Mouse (Mus musculus) CH12.LX (cell line): ENCODE measurements around the gene Ecm1.

Experiments used
- CTCF ChIP-seq, 2 experiments: IDR thresholded peaks in 1 of 2; conservative IDR thresholded peaks in 1 of 2; 2 replicates each; pipeline ENCODE4 v1.5.1; 2011 to 2012; ENCODE audit warnings: low read depth in 2 of 2, low read length in 2 of 2, improper control_type of control experiment in 1 of 2, inconsistent platforms in 1 of 2, mild to moderate bottlenecking in 1 of 2, moderate library complexity in 1 of 2
- GABPA ChIP-seq: IDR thresholded peaks from 2 replicates; pipeline ENCODE4 v1.6.1; 2012; ENCODE audit warnings: low read depth, low read length, improper control_type of control experiment, inconsistent platforms; ENCODE audit not compliant: insufficient replicate concordance
- MEF2A ChIP-seq: IDR thresholded peaks from 2 replicates; pipeline ENCODE4 v1.6.1; 2014; ENCODE audit warnings: low read depth, mild to moderate bottlenecking, inconsistent platforms, low read length, improper control_type of control experiment, borderline replicate concordance
- POLR2A ChIP-seq: IDR thresholded peaks from 2 replicates; pipeline ENCODE4 v1.6.1; 2011; ENCODE audit warnings: low read depth, mild to moderate bottlenecking, improper control_type of control experiment, low read length
- ZNF384 ChIP-seq: IDR thresholded peaks from 2 replicates; pipeline ENCODE4 v1.6.1; 2012; ENCODE audit warnings: low read depth, low read length, improper control_type of control experiment, inconsistent platforms

- TF ChIP-seq CTCF (conservative IDR thresholded peaks at IDR 0.05 in 1 of 2, IDR thresholded peaks at IDR 0.05 in 1 of 2; ENCODE audit: low read depth in 2 of 2, low read length in 2 of 2) (no peak), MEF2A (no peak), ZNF384 (no peak), GABPA (no peak), POLR2A (no peak)
These were observed 41.1 kb downstream of the Ecm1 start for GRCm38 (mm10) chr3:95698286-95698685.
